Mouse (Mus musculus): ENCODE results near the gene Efcab10. TPM values are rescaled to one million over a fixed set of nuclear protein-coding genes. Genes with fewer than 3 reads are reported as not detected.

Gene Efcab10
- not detected for polyA plus RNA-seq (2012; fragmentation: generic; extraction: Trizol)

DNA sequence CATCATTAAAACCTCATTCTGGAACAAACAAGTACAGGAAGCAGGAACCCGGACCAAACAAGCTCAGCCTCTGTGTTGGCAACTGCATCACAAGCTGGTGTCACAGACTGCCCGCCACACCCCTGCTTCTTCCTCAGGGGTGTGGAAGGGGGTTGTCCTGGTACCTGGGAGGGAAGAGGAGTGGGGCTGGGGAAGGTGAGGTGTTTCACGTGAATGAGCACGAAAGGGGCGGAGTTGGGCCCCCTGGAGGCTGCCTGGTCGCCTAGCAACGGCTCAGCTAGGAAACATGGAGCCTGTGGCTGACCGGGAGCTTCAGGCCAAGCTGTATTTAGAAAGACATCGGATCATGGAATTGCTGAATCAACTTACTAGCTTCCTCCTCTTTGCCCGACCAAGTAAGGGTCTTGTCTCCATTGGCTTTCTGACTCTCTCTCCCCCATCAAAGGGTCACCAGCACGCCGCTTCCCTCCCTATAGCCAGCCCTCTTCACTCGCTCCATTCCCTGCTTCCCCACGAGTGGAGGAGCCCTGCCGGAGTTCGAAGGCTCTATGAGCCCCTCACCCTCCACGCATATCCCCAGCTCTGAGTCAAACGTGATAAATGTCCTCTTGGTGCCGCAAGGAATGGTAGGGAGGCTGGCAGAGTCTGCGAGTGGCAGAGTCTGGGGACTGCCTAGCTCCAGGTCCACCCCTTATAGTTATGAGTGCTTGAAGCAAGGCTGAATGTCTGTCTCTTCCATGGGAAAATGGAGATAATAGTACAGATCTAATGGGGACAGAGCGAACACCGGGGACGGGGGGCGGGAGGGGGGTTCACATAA is at the start of gene Efcab10:
Efcab10 (plus strand) TSS at position 51 of the 820 bp plus-strand sequence.

DNA sequence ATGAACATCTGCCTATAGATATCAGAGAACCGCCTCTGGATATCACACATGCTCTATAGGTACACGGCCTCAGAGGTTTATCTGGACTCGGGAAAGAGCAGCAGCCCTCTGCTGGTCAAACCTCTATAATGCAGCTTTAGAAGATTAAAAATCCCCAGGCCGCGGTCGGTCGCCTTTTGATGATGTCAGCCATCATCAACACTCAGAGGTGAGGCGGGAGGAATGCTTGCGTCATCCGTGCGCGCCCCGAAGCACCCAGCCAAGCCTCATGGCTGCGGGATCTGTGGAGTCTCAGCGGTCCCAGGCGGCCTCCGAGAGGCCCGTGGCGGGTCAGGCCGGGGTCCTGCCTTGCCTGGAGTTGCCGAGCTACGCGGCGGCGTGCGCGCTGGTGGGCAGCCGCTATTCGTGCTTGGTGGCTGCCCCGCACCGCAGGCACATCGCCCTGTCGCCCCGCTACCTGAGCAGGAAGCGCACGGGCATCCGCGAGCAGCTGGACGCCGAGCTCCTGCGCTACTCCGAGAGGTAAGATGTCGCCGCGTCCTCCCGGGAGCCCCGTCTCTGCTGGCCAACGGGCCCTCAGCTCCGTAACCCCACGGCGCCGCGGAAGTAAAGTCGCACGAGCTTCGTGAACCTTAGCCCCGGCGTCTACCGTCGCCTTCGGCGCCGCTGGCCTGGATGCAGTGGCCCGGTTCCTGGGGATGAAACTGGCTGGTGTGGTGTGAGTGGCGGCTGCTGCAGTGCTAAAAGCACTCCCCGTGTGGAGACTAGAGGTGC is 34.9 kb downstream of the Efcab10 start, which contains the start of gene Twistnb:
Twistnb (plus strand) TSS at position 249 of the 774 bp plus-strand sequence.

Other genes starting within 250 kb of the Efcab10 start
- 1 to 10 TPM; 1.8 to 8.4 TPM for gene Atxn7l1, start 247.2 kb upstream of the Efcab10 start, polyA plus RNA-seq (2012; fragmentation: generic; extraction: Trizol)
- 1 to 10 TPM in 1 of 2 experiments, under 1 TPM in 1; 0.99 to 3.5 TPM for gene Twistnb, start 34.8 kb downstream of the Efcab10 start, polyA plus RNA-seq (2012; fragmentation: generic; extraction: Trizol)